Mouse (Mus musculus) limb, embryonic 11.5 days (tissue): Measurements from ENCODE around the gene Gm14325. TPM values are rescaled to one million over a fixed set of nuclear protein-coding genes. Genes with fewer than 3 reads are reported as not detected.
"Not testable (repeated sequence)": the region's sequence is repeated elsewhere in the genome, so short reads cannot be mapped to it uniquely, and the experiment has no call there.

Experiments
- ATAC-seq: fragments of 200-750 bp; cut with Nextera tagmentation; 2 replicates; pipeline ENCODE4 v1.8.0; 2017; ENCODE audit warnings: low read depth; ENCODE audit not compliant: insufficient number of reproducible peaks, low FRiP score, low TSS enrichment
- DNase-seq: peaks from one replicate; pipeline ENCODE4 v3.0.0-alpha.2; 2015; ENCODE audit warnings: low spot score
- H3K27ac ChIP-seq: fragments of 300-500 bp; sonication (generic); replicated peaks from 2 replicates; pipeline ENCODE4 v1.5.1; 2014; ENCODE audit warnings: low read depth, mild to moderate bottlenecking, low read length
- H3K27me3 ChIP-seq: fragments of 300-500 bp; sonication (generic); 2 replicates; pipeline ENCODE4 v1.6.1; 2014; ENCODE audit warnings: mild to moderate bottlenecking, low read length, mixed read lengths; ENCODE audit not compliant: control insufficient read depth, insufficient read depth
- H3K36me3 ChIP-seq: fragments of 300-500 bp; sonication (generic); 2 replicates; pipeline ENCODE4 v1.6.1; 2014; ENCODE audit warnings: mild to moderate bottlenecking, low read length, moderate library complexity, mixed read lengths; ENCODE audit not compliant: control insufficient read depth, insufficient read depth
- H3K4me1 ChIP-seq: fragments of 300-500 bp; sonication (generic); 2 replicates; pipeline ENCODE4 v1.6.1; 2014; ENCODE audit warnings: low read length, mixed read lengths; ENCODE audit not compliant: control insufficient read depth, insufficient read depth
- H3K4me2 ChIP-seq: fragments of 300-500 bp; sonication (generic); 2 replicates; pipeline ENCODE4 v1.6.1; 2014; ENCODE audit warnings: low read depth, mild to moderate bottlenecking, moderate library complexity; ENCODE audit not compliant: severe bottlenecking
- H3K4me3 ChIP-seq: fragments of 300-500 bp; sonication (generic); 2 replicates; pipeline ENCODE4 v1.5.1; 2014; ENCODE audit warnings: low read depth, low read length
- H3K9ac ChIP-seq: fragments of 300-500 bp; sonication (generic); 2 replicates; pipeline ENCODE4 v1.6.1; 2014; ENCODE audit warnings: mild to moderate bottlenecking, low read length
- H3K9me3 ChIP-seq: fragments of 300-500 bp; sonication (generic); 2 replicates; pipeline ENCODE4 v1.6.1; 2016; ENCODE audit warnings: low read length; ENCODE audit not compliant: control insufficient read depth
- WGBS: fragments of 180-500 bp; shearing (Covaris S2); extraction: QIAGEN DNeasy Blood & Tissue Kit; methylation state at CpG from one replicate; pipeline ENCODE4 v1.1.7; 2014; 5-methylcytosine and 5-hydroxymethylcytosine counted together
- polyA plus RNA-seq: library from polyadenylated mRNA; unstranded; fragments of >200 nt; fragmentation: Nextera tagmentation; extraction: Ambion mirVana; gene quantifications from 2 replicates; pipeline ENCODE4 v1.2.1, GENCODE M21; 2014

Gene Gm14325
- polyA plus RNA-seq, result 34.5 and 36.1 TPM in 2 replicates

- H3K9ac ChIP-seq, H3K4me1 ChIP-seq, H3K9me3 ChIP-seq, ATAC-seq, H3K36me3 ChIP-seq, H3K27me3 ChIP-seq, H3K27ac ChIP-seq: not testable (repeated sequence)
- peak; percentile 46 for DNase-seq
- H3K4me3 ChIP-seq, result peak within 1 kb of the TSS; percentile 28
- peak within 1 kb of the TSS; percentile 20; the same call in 1 of the 2 replicates for H3K4me2 ChIP-seq
- 1% methylated on average over 16 of the region's 21 CpGs for WGBS
Measured at GRCm38 (mm10) chr2:177839901-177840663, at the start of gene Gm14325. Gene Gm14325 (minus strand): TSS chr2:177840336.

DNA sequence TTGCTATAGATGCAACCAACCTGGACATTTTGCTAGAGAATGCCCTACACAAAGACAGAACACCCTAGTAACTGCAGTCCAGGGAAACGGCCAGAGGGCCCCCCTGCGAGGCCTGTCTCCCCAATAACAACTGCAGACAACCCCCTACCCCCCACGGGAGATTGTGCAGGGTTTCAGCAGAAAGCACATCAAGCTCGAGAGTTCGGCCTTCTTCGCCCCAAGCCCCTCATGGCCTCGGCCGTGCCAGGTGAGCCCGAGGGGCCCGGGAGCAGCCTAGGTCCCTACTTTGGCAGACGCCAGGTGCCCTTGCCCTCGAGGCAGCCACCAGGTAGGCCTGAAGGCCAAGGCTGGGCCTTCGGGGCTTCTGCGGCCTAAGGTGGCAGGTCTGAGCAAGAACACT is 47.6 kb upstream of the Gm14325 start:
- WGBS, result 93% methylated on average over 10 of the region's 14 CpGs
- H3K27me3 ChIP-seq, ATAC-seq, H3K27ac ChIP-seq, H3K4me2 ChIP-seq, H3K9me3 ChIP-seq, H3K9ac ChIP-seq, H3K36me3 ChIP-seq, DNase-seq, H3K4me1 ChIP-seq, H3K4me3 ChIP-seq: not testable (repeated sequence)

- H3K4me2 ChIP-seq, H3K9me3 ChIP-seq, DNase-seq, H3K4me1 ChIP-seq, H3K9ac ChIP-seq, H3K27ac ChIP-seq, H3K36me3 ChIP-seq, H3K27me3 ChIP-seq, H3K4me3 ChIP-seq, ATAC-seq: not testable (repeated sequence)
- WGBS, result 89% methylated on average over 2 of the region's 2 CpGs
Measured at GRCm38 (mm10) chr2:177862254-177862653, 22.1 kb upstream of the Gm14325 start.

GRCm38 (mm10) chr2:177843666-177844065 is 3.5 kb upstream of the Gm14325 start:
- H3K4me1 ChIP-seq, H3K27ac ChIP-seq, H3K4me3 ChIP-seq, ATAC-seq, DNase-seq, H3K9me3 ChIP-seq, H3K4me2 ChIP-seq, H3K27me3 ChIP-seq, H3K36me3 ChIP-seq, H3K9ac ChIP-seq: not testable (repeated sequence)
- WGBS, result 58% methylated on average over 1 of the region's 1 CpGs

- not testable (repeated sequence) for H3K36me3 ChIP-seq, ATAC-seq, H3K9me3 ChIP-seq, H3K27me3 ChIP-seq, H3K4me1 ChIP-seq, H3K9ac ChIP-seq, DNase-seq, H3K4me3 ChIP-seq, H3K27ac ChIP-seq, H3K4me2 ChIP-seq
Measured at GRCm38 (mm10) chr2:177836756-177837155, 3.4 kb downstream of the Gm14325 start.

DNA sequence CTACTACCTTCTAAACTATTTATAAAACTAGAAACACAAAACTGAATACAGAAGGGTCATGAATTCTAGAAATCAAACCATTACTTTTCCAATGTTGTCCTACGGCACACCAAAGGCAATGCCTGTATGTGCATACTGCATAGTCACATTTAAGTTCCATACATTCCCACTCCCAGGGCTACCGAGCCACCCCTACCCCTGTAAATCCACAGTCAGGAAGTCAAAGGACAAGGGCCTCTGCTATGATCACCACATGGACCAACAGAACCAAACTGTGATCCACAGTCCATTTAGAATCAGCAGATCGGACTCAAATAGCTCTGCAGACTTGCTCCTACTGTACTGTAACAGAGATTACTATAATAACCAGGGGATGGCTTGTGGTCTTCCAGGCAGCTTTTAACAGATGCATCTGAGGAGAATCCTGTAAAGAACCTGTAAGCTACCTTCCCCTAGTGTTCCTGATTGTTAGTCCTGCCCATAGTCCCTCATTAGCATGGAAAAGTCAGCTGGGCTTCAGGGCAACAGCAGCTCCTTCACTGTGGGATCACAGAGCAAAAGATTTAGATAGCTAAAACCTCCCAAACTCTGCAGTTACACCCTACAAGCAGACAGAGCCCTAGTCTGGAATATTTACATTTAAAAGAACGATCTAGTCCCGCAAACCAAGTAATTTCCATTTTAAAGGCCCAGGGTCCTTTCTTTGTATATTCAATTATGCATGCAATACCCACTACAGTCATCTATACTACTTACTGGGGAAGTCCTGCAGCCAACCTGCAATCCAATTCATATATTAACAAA is 4.2 kb downstream of the Gm14325 start:
- H3K27ac ChIP-seq, DNase-seq, H3K9me3 ChIP-seq, H3K4me2 ChIP-seq, H3K27me3 ChIP-seq, H3K4me1 ChIP-seq, ATAC-seq, H3K9ac ChIP-seq, H3K4me3 ChIP-seq, H3K36me3 ChIP-seq: not testable (repeated sequence)
- WGBS, result 94% methylated on average over 5 of the region's 5 CpGs

DNA sequence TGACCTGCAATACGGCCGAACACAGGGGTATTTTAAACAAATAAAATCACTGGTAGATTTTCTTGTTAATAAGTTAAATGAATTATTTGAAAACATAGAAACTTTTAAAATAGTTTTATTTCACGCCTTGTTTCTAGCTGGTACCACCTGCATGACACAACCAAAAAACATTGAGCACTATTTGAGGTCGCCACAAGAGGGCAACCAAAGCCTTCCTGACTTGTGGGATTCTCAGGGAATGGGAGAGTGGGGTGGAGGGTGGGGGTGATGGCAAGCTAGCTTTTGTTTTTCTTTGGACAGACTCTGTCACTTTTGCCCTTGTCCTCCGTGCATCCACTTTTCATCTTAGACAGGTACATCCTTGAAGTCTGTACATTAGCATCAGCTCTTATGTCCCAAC is 18.2 kb downstream of the Gm14325 start:
- not testable (repeated sequence) for H3K4me3 ChIP-seq, H3K27me3 ChIP-seq, H3K9ac ChIP-seq, H3K36me3 ChIP-seq, ATAC-seq, DNase-seq, H3K27ac ChIP-seq, H3K4me2 ChIP-seq, H3K4me1 ChIP-seq, H3K9me3 ChIP-seq
- 33% methylated on average over 1 of the region's 5 CpGs for WGBS

- not testable (repeated sequence) for H3K27ac ChIP-seq, H3K4me3 ChIP-seq, H3K36me3 ChIP-seq, H3K9me3 ChIP-seq, ATAC-seq, H3K4me2 ChIP-seq, H3K4me1 ChIP-seq, H3K27me3 ChIP-seq, H3K9ac ChIP-seq, DNase-seq
- WGBS, result no CpG with 5 or more reads among the region's 2 CpGs
Measured at GRCm38 (mm10) chr2:177806170-177806569, 34.0 kb downstream of the Gm14325 start.
